Mouse (Mus musculus): ENCODE measurements around the gene Tenm2.

Gene Tenm2

GRCm38 (mm10) chr11:36096219-36096618 is 1139.5 kb downstream of the Tenm2 start:
- no peak for DNase-seq

DNA sequence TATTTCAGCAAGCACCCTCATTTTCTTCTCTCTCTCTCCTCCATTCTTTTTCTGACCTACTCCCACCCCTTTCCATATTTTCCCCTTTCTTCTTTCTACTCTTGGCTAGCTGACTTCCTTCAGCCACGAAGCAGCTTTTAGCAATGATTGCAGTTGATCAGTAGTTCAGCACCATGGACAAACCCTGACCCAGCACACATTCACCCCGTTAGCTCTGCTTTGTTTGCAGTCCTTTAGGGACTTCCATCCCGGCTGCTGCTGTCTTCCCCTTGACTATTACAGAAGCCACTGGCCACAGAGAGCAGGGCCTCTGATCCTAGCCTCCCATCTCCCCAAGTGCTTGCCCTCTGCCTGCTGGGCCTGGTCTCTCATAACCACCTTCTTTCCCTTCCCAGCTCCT is 1145.6 kb downstream of the Tenm2 start:
- DNase-seq, result no peak

- no peak for DNase-seq
Observed at GRCm38 (mm10) chr11:36081399-36082053, 1154.2 kb downstream of the Tenm2 start.

- DNase-seq, result no peak
Observed at GRCm38 (mm10) chr11:36080766-36081165, 1155.0 kb downstream of the Tenm2 start.

- DNase-seq, result no peak
Observed at GRCm38 (mm10) chr11:36078391-36078790, 1157.4 kb downstream of the Tenm2 start.

- DNase-seq, result no peak
Observed at GRCm38 (mm10) chr11:36074015-36074567, 1161.7 kb downstream of the Tenm2 start.

DNA sequence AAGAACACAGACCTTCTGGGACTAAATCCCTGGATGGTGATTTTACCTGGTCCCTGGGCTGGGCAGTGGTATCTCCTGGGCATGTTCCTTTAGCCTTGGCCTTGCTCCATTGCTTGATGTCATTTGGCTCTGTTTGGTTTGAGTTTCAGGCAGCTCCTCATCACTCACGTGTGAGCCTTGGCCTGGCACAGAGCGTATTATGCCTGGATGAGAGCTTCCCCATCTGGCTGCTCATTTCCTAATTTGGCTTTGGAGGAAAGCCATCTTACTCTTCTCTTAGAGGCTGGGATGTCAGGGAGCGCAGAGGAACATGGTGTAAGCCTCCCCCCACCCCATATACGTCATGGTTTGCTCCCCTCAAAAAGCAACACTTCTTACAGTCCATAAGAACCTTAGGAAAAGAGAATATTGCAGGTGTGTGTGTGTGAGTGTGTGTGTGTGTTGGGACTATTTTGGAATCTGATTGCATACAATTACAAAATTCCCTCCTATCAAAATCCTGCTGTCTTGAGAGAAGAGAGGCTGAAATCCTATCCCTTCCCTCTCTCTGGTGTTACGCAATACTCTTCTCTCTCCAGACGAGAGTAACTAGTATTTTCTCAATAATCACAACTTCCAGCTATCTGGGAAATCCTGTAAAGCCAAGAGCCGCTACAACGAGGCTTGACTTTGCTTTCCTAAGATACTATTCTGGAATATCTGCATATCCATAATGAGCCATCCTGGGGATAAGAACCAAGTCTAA is 1162.5 kb downstream of the Tenm2 start:
- DNase-seq, result no peak

- DNase-seq, result no peak
Observed at GRCm38 (mm10) chr11:36072646-36073045, 1163.1 kb downstream of the Tenm2 start.

DNA sequence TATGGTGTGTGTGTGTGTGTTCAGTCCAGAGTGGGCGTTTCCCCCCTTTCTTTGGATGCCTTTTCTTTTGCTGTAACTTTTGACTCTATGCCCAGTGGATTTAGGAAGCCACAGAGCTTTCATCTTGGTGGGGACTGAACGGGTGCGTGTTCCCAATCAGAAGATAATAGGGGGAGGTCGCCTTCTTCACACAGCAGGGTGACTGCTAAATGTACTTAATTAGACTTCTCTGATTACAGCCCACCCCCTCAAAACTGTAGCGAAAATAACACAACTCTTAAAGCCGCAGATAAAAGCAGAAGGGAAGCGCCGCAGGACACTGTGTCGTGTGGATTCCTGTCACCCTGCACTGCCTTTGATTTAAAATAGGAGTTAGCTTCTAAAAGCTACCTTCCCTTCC is 1163.7 kb downstream of the Tenm2 start:
- DNase-seq, result no peak

DNA sequence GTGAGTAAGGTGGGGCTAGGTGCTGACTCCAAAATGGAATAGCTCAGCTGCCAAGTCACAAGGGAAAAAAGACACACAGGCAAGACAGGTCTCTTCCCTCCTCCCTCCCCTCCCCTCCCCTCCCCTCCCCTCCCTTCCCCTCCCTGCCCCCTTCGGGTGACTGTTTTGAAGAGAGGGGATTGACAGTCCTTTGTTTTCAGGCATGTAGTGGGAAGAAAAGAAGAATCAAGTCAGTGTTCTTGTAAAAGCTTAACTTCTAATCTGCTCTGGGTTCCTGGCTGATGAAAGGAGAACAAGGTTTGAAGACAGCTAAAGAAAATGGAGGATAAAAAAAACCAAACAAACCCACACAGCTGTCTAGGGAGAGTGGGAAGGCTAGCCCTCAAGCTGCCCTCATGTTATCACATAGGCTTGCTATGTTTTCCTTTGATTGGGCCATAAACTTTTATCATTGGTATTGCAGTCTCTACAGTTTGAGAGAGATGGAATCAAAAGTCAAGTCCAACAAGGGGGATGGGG is 1176.4 kb downstream of the Tenm2 start:
- no peak for DNase-seq

- DNase-seq, result no peak
Observed at GRCm38 (mm10) chr11:36056525-36056924, 1179.2 kb downstream of the Tenm2 start.

DNA sequence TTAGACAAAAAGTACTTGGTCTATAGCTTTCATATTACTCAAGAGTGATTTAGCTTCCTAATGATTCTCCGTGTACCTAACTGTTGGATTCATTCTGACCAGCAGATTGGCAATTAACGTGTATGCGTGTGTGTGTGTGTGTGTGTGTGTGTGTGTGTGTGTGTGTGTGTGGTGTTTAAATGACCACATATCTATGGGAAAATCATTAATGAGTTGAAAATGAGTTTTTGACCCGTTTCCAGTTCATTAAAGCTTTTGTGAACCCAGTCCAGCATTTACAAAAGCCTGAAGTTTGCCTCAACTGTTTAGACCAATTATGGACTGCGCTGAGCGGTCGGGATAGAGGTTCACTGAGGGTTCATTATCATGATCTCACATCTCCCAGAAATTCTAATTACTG is 1181.4 kb downstream of the Tenm2 start:
- DNase-seq, result no peak

GRCm38 (mm10) chr11:36053457-36053856 is 1182.3 kb downstream of the Tenm2 start:
- no peak for DNase-seq

DNA sequence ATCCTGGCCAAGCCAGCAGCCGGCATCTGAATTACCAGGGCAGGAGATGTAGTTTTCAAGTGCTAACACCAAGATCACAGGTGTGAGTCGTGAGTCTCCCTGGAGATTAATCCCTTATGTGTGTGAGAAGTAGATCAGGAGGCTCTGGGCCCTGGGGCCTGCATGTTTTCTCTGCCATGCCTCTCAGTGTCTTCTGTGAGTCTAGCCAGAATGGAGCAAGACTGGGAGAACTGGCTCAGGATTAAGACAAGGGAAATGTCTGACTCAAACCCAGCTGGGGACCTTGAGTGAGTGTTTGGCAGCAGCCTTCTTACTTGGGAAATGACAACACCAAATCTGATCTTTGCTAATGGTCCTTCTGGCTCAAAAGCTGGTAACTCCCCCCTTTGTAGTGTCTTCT is 1183.2 kb downstream of the Tenm2 start:
- no peak for DNase-seq

DNA sequence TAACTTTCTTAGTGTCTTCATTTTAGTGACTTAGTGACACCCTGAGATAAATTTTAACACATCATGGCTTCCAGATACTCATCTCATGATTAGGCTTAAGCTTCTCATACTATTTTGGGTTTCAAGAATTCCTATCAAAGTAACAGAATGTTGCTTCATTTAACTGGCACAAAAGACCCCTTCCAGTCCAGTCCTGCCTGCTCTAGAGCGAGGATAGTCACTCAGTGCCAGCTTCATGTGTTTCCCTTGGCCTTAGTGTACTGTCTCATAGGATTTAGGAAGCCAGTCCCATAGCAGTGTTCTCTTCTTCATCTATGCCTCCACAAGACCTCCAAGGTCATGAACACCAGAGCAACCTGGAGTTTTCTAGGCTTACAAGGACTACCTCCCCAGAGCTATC is 1183.7 kb downstream of the Tenm2 start:
- no peak for DNase-seq

DNA sequence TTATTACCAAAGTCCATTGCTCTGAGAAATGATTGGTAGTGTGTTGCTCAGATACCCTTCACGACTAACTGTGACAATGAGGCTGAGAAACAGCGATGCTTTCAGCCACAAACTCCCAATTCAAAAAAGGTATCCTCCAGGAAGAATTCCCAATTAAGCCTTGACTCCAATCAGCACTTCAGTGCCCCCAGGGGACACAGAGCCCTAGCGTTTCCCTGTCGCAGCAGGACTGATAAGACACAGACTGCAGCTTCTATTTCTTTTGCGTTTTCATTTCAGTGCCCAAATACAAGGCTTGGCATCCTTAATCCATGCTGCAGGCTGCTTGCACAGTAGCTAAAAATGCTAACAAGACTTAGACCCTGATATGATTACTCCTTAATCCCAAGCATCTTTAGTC is 1186.2 kb downstream of the Tenm2 start:
- DNase-seq, result no peak

DNA sequence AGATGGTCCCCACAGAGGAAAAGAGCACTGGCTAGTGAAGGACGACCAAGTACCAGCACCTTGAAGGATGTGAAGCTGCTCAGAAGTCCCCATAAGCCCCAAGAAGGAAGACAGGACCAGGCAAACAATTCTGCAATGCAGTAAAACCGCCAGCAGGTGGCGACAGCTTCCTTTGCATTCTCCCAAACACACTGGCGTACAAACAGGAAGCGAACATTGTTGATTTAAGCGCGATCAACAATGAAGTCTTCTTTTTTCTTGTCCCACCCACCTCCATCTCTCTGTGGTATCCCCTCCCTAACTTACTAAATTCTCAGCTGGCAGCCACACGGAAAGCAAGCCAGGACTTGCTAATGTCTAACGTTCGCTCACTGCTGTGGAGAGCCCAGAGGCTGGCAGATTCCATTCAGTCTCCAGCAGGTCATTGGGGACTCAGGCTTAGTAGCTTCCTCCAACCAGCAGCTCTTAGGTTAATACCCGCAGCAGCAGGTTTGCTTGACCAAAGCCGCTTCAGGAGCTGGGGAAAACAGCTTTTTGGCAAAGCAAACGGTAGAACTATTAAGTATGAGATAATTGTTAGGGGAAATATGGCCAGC is 1190.0 kb downstream of the Tenm2 start:
- peak; percentile 79 for DNase-seq

- DNase-seq, result no peak
Observed at GRCm38 (mm10) chr11:36041411-36041810, 1194.4 kb downstream of the Tenm2 start.

GRCm38 (mm10) chr11:36040508-36041233 is 1195.1 kb downstream of the Tenm2 start:
- DNase-seq, result no peak

- no peak for DNase-seq
Observed at GRCm38 (mm10) chr11:36039825-36040224, 1195.9 kb downstream of the Tenm2 start.

DNA sequence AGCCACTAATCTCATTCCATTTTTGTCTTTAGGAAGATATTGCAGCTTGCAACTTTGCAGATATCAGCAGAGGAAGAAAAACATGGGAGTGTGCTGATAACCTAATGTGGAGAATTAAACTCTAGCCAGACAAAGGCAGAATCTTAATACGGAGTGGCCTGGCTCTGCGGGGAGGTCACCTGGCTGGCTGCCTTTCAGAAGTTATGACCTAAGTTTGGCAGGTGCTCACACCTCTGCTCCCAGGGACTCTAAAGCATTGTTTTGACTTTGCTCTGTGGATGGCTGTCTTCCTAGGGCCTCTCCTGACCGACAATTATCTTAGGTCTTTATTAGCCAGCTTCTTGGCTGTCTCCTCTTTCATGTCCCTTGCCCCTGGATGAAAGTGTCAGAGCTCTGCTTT is 1197.4 kb downstream of the Tenm2 start:
- peak; percentile 33 for DNase-seq

GRCm38 (mm10) chr11:36037311-36037710 is 1198.5 kb downstream of the Tenm2 start:
- no peak for DNase-seq

Measured in kidney, adult 18-20 months (tissue).